Mouse (Mus musculus) kidney, postnatal 0 days (tissue): ENCODE results near the gene Uchl5. TPM values are rescaled to one million over a fixed set of nuclear protein-coding genes. Genes with fewer than 3 reads are reported as not detected.

ENCODE experiments used
- ATAC-seq: fragments of 200-750 bp; cut with Nextera tagmentation; replicated peaks from 2 replicates; pipeline ENCODE4 v1.8.0; 2017; ENCODE audit warnings: low read depth, moderate number of reproducible peaks, moderate TSS enrichment, moderate library complexity; ENCODE audit not compliant: low FRiP score
- DNase-seq: peaks from one replicate; pipeline ENCODE4 v3.0.0-alpha.2; 2016; ENCODE audit warnings: low spot score
- H3K27ac ChIP-seq: fragments of 300-500 bp; sonication (generic); 2 replicates; pipeline ENCODE4 v1.5.1; 2014; ENCODE audit warnings: mild to moderate bottlenecking
- H3K27me3 ChIP-seq: fragments of 300-500 bp; sonication (generic); 2 replicates; pipeline ENCODE4 v1.6.1; 2014; ENCODE audit warnings: low read length, mixed read lengths; ENCODE audit not compliant: insufficient read depth
- H3K36me3 ChIP-seq: fragments of 300-500 bp; sonication (generic); 2 replicates; pipeline ENCODE4 v1.6.1; 2014; ENCODE audit warnings: low read length, mixed read lengths; ENCODE audit not compliant: insufficient read depth
- H3K4me1 ChIP-seq: fragments of 300-500 bp; sonication (generic); replicated peaks from 2 replicates; pipeline ENCODE4 v1.6.1; 2014; ENCODE audit warnings: antibody characterized with exemption, low read length, mixed read lengths; ENCODE audit not compliant: insufficient read depth
- H3K4me2 ChIP-seq: fragments of 300-500 bp; sonication (generic); 2 replicates; pipeline ENCODE4 v1.6.1; 2014; ENCODE audit warnings: mild to moderate bottlenecking, low read length, moderate library complexity, mixed read lengths
- H3K4me3 ChIP-seq: fragments of 300-500 bp; sonication (generic); replicated peaks from 2 replicates; pipeline ENCODE4 v1.5.1; 2014; ENCODE audit warnings: low read depth, low read length
- H3K9ac ChIP-seq: fragments of 300-500 bp; sonication (generic); 2 replicates; pipeline ENCODE4 v1.6.1; 2014; ENCODE audit warnings: low read depth, low read length
- H3K9me3 ChIP-seq: fragments of 300-500 bp; sonication (generic); replicated peaks from 2 replicates; pipeline ENCODE4 v1.6.1; 2016; ENCODE audit warnings: low read length, inconsistent platforms, mixed read lengths
- CTCF ChIP-seq: IDR thresholded peaks from 2 replicates; pipeline ENCODE4 v1.5.1; 2016; ENCODE audit warnings: antibody characterized with exemption, low read depth, mild to moderate bottlenecking, moderate library complexity
- WGBS: fragments of 180-500 bp; shearing (Covaris S2); extraction: QIAGEN DNeasy Blood & Tissue Kit; methylation state at CpG from one replicate; pipeline ENCODE4 v1.1.7; 2014; 5-methylcytosine and 5-hydroxymethylcytosine counted together
- polyA plus RNA-seq: library from polyadenylated mRNA; unstranded; fragments of >200 nt; fragmentation: Nextera tagmentation; extraction: Ambion mirVana; gene quantifications from 2 replicates; pipeline ENCODE4 v1.2.1, GENCODE M21; 2015

The Uchl5 gene
- polyA plus RNA-seq, 1 experiment from 2014 or later, result 71.6 TPM

GRCm38 (mm10) chr1:143764443-143764842, 12.6 kb upstream of the Uchl5 start:
- peak; percentile 42; the same call in 1 of the 2 replicates for TF ChIP-seq CTCF

DNA sequence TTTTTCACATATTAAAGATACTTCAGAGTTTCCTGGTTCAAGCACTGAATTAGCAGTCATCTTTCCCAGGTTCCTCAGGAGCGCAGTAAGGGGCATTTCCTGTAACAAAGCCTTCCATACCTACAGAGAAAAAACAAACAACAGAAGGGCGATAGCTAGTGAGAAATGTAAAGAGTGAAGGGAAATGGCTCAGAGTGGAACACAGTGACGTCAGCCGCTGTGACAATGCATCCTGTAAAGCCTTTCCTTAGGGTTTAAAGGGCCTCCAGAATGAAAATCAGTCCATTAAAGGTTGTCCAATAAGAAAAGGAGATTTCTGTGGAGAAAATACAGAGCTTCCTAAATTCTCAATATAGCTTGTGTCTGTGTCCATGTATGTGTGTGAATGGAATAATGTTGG, 11.3 kb upstream of the Uchl5 start:
- no peaks in the 10 kb centered on the region for H3K9me3 ChIP-seq
- H3K4me2 ChIP-seq, result no peak overlapping the region
- ATAC-seq (no peak), DNase-seq (no peak)
- peaks cover 15% of the 10 kb centered on the region; the same call in 1 of the 2 replicates for H3K36me3 ChIP-seq
- 86% methylated on average over 4 of the region's 4 CpGs for WGBS
- H3K9ac ChIP-seq, result no peak overlapping the region
- H3K27me3 ChIP-seq, result no peaks in the 10 kb centered on the region
- no peak for TF ChIP-seq CTCF
- H3K4me3 ChIP-seq, result no peak overlapping the region
- H3K27ac ChIP-seq, result no peak overlapping the region
- H3K4me1 ChIP-seq, result no peaks in the 10 kb centered on the region

More at GRCm38 (mm10) chr1:143764443-143764842, 12.6 kb upstream of the Uchl5 start:
- H3K4me1 ChIP-seq, result no peaks in the 10 kb centered on the region
- H3K9ac ChIP-seq, result no peak overlapping the region
- no peak for ATAC-seq
- WGBS, result 74% methylated on average over 1 of the region's 1 CpGs
- peak; percentile 28 for DNase-seq
- no peak overlapping the region for H3K4me2 ChIP-seq
- no peaks in the 10 kb centered on the region for H3K27me3 ChIP-seq
- no peaks in the 10 kb centered on the region for H3K9me3 ChIP-seq
- H3K27ac ChIP-seq, result no peak overlapping the region
- H3K4me3 ChIP-seq, result no peak overlapping the region
- peaks cover 25% of the 10 kb centered on the region; the same call in 1 of the 2 replicates for H3K36me3 ChIP-seq

DNA sequence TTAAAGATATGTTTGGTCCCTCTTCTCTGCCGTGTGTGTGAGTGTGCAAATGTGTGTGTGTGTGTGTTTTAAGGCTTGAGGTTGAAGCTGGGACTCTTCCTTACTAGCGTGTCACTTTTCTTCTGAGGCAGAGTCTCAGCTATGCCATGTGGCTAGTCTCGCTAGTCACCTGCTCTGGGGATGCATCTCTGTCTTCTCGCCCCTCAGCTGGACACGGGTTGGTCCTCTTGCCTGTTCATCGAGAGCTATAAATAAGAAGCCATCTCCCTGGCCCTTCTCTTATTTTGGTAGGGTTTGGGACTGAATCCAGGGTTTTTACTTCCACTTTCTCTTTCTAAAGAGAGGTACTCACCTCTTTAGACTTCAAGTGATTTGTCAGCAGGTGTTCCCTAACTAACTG, 10.8 kb upstream of the Uchl5 start:
- Histone ChIP-seq H3K9me3 (no peaks in the 10 kb centered on the region), H3K36me3 (peaks cover 10% of the 10 kb centered on the region; the same call in 1 of the 2 replicates), H3K27ac (no peak overlapping the region), H3K9ac (no peak overlapping the region), H3K27me3 (no peaks in the 10 kb centered on the region), H3K4me2 (no peak overlapping the region), H3K4me1 (no peaks in the 10 kb centered on the region), H3K4me3 (no peak overlapping the region)
- ATAC-seq (no peak), DNase-seq (no peak)
- TF ChIP-seq CTCF, result no peak
- 92% methylated on average over 6 of the region's 6 CpGs for WGBS

GRCm38 (mm10) chr1:143770444-143771109, 6.5 kb upstream of the Uchl5 start:
- peak; percentile 47 for DNase-seq
- no peak overlapping the region for H3K4me3 ChIP-seq

GRCm38 (mm10) chr1:143773082-143773481, 4.0 kb upstream of the Uchl5 start:
- WGBS, result 54% methylated on average over 7 of the region's 7 CpGs

More at GRCm38 (mm10) chr1:143770444-143771109, 6.5 kb upstream of the Uchl5 start:
- Histone ChIP-seq H3K9ac (no peak overlapping the region), H3K9me3 (no peaks in the 10 kb centered on the region), H3K36me3 (0 out of 2 replicates have a peak, but pooled peaks cover 2% of the 10 kb centered on the region), H3K4me2 (peak overlapping the region; percentile 21; the same call in 1 of the 2 replicates), H3K27ac (peak overlapping the region; percentile 25; the same call in 1 of the 2 replicates), H3K27me3 (no peaks in the 10 kb centered on the region), H3K4me1 (no peaks in the 10 kb centered on the region)
- peak; percentile 61; the same call in 1 of the 2 replicates for ATAC-seq
- TF ChIP-seq CTCF, result no peak
- WGBS, result 49% methylated on average over 20 of the region's 20 CpGs

GRCm38 (mm10) chr1:143773909-143774308, 3.2 kb upstream of the Uchl5 start:
- no peak for ATAC-seq
- Histone ChIP-seq H3K27me3 (no peaks in the 10 kb centered on the region), H3K9ac (no peak overlapping the region), H3K9me3 (no peaks in the 10 kb centered on the region), H3K4me1 (peaks cover 6% of the 10 kb centered on the region), H3K36me3 (no peaks in the 10 kb centered on the region), H3K4me3 (no peak overlapping the region), H3K4me2 (no peak overlapping the region), H3K27ac (no peak overlapping the region)
- TF ChIP-seq CTCF, result no peak
- 75% methylated on average over 6 of the region's 6 CpGs for WGBS
- DNase-seq, result no peak

More at GRCm38 (mm10) chr1:143773082-143773481, 4.0 kb upstream of the Uchl5 start:
- Histone ChIP-seq H3K9me3 (no peaks in the 10 kb centered on the region), H3K9ac (no peak overlapping the region), H3K4me3 (no peak overlapping the region), H3K36me3 (no peaks in the 10 kb centered on the region), H3K4me1 (peaks cover 6% of the 10 kb centered on the region; the same call in 1 of the 2 replicates), H3K27ac (no peak overlapping the region), H3K4me2 (no peak overlapping the region), H3K27me3 (no peaks in the 10 kb centered on the region)
- TF ChIP-seq CTCF, result no peak
- no peak for DNase-seq
- no peak for ATAC-seq
